Mouse (Mus musculus) liver (tissue): ENCODE measurements at regions not wholly inside any gene's neighbourhood (a gene's known extent, or its start where the extent isn't known, plus 50 kb on each side); places are given as distances from the start of the nearest gene placed in this dataset.
A peak's percentile ranks its signal among the peaks of the same experiment; 100 is the strongest.

ENCODE experiments used
- DNase-seq: peaks from one replicate; pipeline ENCODE4 v3.0.0-alpha.2; 2020; ENCODE audit warnings: mixed read lengths

DNA sequence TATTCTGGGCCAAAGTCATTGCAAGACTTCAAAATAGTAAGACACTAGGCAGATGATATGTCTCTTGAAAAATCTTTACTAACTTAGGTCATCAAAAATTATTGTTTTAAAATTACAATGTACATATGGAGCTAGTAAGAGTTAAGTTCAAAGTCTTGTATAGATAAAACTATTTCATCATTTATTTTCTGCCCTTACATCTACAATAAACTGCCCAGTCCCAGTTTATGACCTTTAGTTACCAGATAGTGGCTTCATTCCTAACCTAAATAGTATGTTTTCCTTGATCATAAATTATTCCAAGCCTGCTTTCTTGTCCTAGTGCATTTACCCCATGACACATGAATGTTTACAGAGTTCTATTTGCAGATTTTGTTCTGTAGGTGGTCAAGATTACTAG lies 72.9 kb downstream of the Manea start:
- DNase-seq: no peak

DNA sequence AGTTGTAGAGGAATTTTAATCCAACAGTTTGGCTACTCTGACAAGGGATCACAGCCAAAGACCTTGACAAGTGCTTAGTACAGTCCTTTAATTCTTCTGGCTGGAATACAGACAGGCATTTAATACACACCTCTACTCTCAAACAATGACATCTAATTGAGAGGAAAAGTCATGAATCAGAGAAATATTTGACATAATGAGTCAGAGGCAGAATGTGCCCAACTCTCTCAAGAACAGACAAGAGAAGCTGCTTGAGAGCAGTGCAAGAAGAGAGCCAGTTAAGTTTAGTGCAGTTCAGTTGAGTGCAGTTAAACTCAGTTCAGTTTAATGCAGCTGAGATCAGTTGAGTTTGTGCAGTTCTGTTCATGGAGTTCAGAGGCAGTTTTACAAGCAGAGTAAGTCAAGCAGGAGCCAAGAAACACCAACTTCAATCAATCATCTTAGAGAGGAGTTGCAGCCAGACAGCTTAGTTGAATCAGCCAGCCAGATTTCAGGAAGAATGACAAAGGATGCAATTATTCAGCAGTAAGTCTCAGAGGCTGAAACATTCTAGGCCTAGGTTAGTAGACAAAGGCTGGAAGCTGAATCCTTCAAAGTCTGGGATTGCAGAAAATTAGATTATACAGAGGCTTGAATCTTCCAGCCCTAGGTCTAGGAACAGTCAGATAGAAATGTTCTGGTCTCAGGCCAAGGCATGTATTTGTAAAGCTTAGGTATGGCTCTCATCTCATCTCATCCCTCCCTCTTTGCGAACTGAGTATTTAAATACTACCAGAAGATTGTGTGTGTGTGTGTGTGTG lies 87.3 kb downstream of the Manea start:
- no peak for DNase-seq

DNA sequence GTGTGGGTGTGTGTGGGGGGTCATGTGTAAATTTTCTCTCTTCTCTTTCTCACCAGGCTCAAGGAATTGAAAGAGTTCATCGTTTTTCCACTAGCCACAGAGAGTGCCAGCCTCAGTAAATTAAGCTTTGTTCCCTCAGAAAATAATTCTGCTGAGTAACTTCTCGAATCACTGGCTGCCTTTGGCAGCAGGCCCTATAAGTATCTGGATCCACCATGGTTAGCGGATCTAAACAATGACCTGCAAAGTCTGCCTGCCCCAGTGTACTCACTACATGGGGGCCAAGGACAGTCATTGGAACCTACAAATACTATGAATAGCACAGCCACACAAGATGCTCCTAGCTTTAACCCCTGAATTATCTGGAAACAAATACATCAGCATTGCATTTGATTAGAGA lies 90.8 kb downstream of the Manea start:
- DNase-seq: no peak

DNA sequence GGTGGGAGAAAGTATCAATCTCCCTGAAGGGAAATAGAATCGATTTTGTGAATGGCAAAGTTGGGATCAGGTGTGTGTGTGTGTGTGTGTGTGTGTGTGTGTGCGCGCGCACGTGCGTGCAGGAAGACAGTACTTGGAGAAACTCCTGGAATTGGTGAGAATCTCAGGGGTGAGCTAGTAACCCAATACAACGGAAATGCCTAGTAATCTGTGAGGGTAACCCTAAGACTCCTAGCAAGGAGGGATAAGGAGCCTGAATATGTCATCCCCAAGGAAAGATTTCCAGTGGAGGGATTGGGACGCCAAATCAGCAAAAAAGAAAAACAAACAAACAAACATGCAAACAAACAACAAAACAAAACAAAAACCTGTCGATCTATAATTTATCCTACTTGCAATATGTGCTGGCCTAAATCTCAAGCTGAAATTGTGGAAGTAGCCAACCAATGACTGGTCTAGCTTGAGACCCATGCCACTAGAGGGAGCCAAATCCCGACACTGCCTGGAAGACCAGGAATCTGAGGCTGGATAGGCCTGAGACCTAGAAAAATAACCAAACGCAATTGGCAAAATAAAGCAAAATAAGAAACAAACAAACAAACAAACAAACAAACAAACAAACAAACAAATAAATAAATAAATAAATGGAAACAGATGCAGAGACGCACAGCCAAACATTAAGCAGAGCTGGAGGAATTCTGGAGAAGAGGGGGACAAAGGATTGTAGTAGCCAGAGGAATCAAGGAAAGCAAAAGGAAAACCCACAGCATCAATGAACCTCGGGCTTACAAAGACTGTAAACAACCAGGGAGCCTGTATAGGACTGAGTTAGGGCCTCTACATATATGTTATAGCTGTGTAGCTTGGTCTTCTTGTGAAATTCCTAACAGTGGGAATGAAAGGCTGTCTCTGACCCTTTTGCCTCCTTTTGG lies 98.5 kb downstream of the Manea start:
- peak; percentile 63 for DNase-seq

DNA sequence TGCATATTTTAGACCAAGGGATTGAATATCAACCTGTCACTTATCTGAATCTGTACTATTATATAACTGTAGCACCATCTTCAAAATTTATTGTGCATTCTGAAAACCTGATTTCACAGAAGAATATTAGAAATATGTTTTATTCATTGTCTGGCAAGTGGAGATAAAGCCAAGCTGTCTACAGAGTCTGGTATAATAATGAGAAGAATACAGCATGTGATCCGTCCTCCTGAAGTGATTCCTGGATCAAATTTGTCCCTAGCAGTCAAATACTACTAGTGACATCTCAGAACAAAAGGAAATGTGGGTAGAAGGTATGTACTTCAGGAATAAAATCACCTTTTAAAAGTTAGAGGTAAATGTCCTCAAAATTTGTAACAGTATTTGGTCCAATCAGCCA lies 123.4 kb downstream of the Manea start:
- DNase-seq: no peak
